Mouse (Mus musculus) neural tube, embryonic 10.5 days (tissue): ENCODE measurements around the gene Zbtb39.
A peak's percentile ranks its signal among the peaks of the same experiment; 100 is the strongest.
"Not testable (repeated sequence)": the region's sequence is repeated elsewhere in the genome, so short reads cannot be mapped to it uniquely, and the experiment has no call there.

Experiments
- DNase-seq: peaks from one replicate; pipeline ENCODE4 v3.0.0-alpha.2; 2017; ENCODE audit warnings: low spot score; ENCODE audit errors: extremely low spot score

Gene Zbtb39

DNA sequence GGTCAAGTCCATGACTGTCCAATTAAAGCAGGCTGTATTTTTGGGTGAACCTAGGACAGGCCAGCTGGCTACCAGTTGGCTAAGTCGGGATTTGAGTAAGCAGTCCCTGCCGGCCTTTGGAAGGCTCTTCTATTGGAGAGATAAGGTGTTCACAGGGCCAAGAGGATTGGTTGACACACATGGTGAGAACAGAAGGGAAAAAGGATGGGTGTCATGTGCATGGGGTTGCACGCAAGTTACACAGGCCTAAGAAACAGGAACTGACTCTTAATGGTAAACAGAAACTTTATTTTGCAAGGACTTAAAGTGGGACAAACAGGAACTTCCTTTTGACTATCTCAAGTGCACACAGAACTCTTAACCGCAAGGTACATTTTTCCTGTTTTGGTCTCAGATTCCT, 2.4 kb upstream of the Zbtb39 start:
- no peak for DNase-seq

DNA sequence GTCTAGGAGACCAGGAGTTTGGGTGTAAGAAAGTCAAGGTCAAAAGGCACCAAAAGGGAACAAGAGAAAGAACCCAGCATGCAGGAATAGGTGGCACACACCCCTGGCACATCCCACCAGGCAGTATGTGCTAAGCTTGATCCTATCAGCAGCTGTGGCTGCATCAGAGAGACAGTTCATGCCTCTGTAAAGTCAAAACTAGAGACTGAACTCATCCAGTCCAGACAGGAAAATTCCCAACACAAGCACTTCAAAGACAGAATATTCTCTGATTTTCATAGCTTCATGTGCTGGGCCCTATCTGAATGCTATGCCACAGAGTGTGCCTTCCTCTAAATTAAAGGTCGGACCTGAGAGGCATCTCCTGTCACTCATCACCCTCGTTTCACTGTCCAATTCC, 1.8 kb upstream of the Zbtb39 start:
- no peak for DNase-seq

DNA sequence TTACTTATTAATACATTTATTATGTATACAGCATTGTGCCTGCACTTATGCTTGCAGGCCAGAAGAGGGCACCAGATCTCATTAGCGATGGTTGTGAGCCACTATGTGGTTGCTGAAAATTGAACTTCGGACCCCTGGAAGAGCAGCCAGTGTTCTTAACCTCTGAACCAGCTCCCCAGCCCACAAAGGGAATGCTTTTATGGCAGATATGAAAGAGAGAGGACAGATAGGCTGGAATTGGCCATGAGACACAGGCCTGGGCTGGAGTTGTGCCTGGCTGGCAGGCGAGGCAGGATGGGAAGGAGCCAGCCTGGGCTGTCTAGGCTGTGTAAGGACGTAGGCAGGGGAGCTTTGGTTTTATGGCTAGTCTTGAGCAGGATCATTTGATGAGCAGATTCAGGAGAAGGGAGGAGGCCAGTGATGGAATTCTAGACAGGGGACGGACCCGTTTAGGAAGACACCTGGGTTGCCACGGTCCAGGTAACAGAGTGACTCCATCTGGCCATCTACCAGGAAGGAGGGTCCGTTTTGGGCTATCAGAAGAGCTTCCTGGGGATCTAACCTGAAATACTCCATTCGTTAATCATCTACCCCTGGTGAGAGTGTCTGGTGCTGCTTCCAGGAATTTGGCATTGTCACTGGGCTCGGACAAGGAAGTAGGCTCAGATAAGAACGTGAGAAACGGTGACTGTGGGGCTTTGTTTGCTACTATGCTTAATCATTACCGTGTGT, 1.0 kb upstream of the Zbtb39 start:
- no peak for DNase-seq

GRCm38 (mm10) chr10:127739661-127740161, 373 bp downstream of the Zbtb39 start:
- peak; percentile 68 for DNase-seq

DNA sequence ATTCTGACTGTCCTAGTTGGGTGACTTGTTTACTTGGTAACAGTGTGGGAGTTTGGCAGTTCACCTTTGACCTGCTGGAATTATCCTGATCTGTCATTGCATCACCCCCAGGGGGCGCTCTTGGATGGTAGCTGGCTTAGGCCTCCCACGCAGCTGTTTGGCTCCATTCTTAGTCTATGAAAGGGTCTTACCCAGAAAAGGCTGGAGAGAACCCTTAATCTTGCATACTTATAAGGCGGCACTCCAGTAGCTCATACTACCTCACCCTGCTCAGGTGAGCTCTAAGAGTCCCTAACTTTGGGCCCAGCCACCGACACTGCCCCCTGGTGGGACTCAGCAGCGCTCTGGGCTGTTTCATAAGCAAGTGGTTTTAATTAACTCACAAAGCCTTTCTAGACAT, 5.3 kb downstream of the Zbtb39 start:
- DNase-seq, result peak; percentile 51

- no peak for DNase-seq
Measured at GRCm38 (mm10) chr10:127745886-127746285, 6.5 kb downstream of the Zbtb39 start.

DNA sequence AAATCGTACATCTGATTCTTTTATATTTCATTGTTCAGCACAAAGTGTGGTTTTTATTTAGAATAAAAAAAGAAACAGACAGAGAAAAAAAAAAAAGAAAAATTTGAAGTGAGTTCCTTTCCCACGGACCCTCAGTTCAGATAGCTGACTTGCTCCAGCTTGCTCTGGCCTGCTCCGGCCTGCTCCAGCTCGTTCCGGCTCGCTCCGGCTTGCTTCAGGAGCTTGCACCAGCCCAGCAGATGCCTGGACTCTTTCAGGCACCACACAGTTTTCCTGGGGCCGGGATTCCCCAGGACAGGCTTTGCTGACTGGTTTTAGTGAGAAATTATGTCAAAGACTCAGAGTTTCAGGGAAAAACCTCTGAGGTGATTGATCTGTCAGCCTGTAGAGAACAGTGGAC, 7.9 kb downstream of the Zbtb39 start:
- DNase-seq, result no peak

DNA sequence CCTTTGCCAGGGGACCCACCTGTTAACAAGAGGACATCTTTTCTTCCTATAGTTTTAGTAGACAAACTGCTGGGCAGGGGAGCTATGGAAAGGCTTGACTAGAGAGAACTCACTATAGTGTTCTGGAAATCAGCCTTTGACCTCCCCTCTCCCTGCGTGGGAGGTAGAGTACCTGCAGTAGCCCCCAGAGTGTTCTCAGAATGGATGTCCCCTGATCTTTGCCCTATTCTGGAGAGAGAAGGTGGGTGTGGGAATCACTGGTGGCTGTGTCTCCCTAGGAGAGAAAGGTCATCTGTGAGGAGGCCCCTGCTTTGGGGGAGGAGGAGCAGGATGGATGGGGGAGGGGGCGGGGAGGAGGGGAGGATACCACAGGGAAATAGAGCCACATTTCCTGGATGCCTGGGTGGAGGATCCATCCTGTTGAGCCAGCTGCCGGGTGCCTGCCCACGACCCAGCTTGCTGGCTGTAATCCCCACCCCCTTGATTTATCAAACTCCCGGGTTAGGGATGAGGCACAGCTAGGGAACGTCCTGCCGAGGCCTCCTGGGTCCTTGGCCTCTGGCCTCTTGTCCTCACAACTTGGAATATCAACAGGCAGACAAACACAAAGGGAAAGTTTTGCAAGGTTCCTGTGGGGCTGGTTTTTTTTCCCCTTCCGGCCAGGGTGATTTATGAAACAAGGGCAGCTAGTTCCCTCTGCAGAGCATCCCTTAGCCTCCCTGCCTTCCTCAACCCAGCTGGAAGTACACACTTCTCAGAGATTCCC, 9.7 kb downstream of the Zbtb39 start:
- DNase-seq, result peak; percentile 46

DNA sequence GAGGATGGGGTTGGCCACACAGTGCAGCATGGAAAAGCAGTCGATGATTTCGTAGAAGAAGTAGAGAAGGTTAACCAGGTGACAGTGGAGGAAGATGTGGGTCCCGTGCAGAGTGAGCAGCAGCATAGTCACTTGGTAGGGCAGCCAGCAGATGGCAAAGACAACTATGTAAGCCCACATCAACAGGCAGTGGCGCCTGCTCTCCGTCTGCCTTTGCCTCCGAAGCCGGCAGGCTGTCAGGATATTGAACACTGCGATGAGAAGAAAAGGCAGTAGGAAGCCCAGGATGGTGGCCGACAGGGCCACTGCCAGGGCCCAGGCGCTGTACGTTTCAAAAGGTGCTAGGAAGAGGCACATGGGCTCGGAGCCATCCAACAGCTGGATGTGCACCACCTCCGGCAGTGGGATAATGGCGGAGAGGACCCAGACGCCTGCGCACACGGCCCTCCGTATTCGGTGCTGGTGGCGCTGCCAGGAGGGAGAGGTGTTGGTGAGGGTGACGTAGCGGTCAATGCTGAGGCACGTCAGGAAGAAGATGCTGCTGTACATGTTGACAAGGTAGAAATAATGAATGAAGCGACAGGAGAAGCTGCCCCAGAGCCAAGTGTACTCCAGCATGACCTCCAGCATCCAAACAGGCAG, 10.9 kb downstream of the Zbtb39 start:
- no peak for DNase-seq

DNA sequence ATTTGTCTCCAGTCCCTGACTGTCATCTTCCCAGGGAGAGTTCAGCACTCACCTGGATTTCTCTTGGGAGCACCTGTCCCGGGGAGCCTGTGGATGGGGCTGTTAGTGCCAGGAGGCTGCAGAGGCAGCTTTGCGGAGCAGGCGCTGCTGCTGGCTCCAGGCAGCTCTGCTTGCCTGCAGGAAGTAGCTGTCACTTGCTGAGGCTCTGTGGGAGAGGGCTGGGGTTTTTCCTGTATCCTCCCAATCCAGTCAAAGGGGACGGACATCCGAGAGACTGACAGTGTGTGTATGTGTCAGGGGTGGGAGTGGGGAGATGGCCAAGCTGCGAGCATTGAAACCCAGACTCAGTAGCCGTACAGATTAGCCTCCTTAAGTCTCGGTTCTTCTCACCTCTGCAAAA, 12.2 kb downstream of the Zbtb39 start, which contains the start of gene Gpr182:
TSS of gene Gpr182 (minus strand) at position 185 of the 400 bp plus-strand sequence.
- no peak for DNase-seq

- no peak for DNase-seq
Measured at GRCm38 (mm10) chr10:127754566-127755166, 15.3 kb downstream of the Zbtb39 start.

DNA sequence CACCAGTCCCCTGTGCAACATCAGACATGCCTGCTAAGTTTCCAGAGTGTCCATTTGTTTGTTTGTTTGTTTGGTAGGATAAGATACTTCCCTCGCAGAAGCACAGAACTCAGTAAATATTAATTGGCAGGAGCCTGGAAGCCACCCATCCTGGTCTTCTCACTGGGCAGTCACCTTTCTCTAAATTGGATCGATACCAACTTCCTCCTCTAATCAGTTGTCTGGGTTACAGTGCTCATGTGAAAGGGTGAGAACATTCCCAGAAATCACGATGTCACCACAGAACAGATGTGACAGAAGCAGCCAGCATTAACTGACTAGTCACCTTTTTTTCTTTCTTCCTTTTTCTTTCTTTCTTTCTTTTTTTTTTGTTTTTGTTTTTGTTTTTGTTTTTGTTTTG, 15.9 kb downstream of the Zbtb39 start:
- no peak for DNase-seq

DNA sequence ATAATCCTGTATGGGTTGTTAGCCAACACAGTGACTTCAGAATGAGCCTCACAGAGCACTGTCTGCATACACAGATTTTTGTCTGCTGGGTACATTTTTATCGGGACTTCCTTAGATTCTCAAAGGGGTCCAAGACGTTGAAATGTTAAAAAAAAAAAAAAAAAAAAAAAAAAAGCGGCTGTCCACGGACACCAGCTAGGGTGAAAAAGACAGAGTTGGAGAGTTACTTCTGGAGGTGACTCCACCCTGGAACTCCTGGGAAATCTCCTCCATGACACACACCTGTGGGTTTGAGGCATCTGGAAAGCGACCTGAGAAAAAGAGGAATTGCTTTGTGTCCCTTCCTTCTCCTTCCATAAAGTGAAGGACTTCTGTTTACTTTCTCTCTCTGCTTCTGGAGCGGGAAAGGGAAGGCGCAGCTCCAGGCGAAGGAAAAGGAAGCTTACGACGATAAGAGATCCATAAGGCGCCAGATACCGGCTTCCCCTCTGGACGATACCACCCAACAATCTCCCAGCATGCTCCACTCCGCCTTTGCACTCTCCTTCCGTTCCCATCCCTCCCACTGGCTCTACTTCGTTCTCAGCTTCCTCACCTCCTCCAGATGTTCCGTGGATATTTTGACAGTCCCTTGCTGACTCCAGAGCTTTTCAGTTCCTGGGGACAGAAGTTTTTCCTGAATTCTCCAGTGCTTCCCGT, 16.6 kb downstream of the Zbtb39 start:
- DNase-seq, result no peak

- no peak for DNase-seq
Measured at GRCm38 (mm10) chr10:127759181-127760110, 20.1 kb downstream of the Zbtb39 start, which contains the start of the genes Rdh1 and Rdh16f1. TSS of gene Rdh1 (plus strand) at chr10:127759721. TSS of gene Rdh16f1 (plus strand) at chr10:127759787.

- DNase-seq, result not testable (repeated sequence)
Measured at GRCm38 (mm10) chr10:127762926-127763325, 23.6 kb downstream of the Zbtb39 start.

GRCm38 (mm10) chr10:127763914-127764680, 24.8 kb downstream of the Zbtb39 start:
- DNase-seq, result no peak

DNA sequence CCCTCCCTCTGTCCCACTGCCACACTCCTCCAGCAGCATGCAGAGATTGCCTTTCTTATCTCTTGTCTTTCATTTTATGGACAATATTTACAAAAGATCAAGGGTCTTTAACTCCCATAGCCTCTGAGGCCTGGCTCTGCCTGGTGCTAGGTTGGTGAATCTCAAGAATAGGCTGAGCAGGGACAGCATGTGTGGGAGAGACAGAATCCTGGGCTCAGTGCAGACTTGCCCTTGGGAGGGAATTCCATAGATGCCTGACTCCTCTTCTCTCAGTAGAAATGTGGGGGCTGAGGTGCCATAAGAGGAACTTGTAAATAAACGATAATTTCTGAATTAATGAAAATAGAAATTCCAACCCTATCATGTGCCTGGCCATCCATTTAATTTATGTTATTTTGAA, 27.2 kb downstream of the Zbtb39 start:
- DNase-seq, result no peak

DNA sequence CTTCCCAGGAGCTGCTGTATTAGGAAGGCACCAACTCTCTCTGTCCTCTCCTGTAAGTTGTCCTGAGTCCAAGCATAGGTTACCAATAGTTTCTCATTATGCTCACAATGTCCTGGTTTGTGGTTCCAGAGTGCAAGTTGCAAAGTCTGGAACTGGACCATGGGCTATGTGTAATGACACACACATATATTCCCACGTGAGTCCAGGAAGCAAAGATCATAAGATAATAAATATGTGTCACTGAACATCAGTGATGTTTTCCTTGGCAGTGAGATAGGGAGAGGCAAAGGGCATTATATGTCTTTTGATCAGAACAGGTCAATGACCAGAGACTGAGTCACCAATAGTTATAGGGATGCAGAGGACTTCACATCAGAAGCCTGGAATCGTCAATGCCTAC, 36.7 kb downstream of the Zbtb39 start, which contains the start of gene Rdh9:
TSS of gene Rdh9 (plus strand) at position 376 of the 400 bp plus-strand sequence.
- DNase-seq, result no peak

DNA sequence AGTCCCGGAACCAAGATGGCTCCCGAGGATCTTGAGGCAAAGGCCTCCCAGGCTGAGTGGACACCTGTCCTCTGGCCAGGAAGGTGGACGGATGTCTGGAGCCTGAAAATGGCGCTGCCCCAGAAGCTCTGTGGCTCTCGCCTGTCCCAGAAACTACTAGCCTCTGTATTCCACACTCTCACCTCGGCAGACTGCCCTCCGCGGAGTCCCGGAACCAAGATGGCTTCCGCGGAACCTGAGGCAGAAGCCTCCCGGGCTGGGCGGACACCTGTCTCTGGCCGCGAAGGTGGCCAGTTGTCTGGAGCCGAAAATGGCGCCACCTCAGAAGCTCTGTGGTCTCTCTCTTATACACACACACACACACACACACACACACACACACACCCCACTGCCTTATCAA, 43.0 kb downstream of the Zbtb39 start:
- not testable (repeated sequence) for DNase-seq
